Mouse (Mus musculus) liver, postnatal 0 days (tissue): ENCODE data around the gene Ddx47. TPM values are rescaled to one million over a fixed set of nuclear protein-coding genes. Genes with fewer than 3 reads are reported as not detected.

Experiments used
- ATAC-seq: fragments of 200-750 bp; cut with Nextera tagmentation; 2 replicates; pipeline ENCODE4 v1.8.0; 2017; ENCODE audit warnings: mild to moderate bottlenecking, moderate library complexity
- DNase-seq: peaks from one replicate; pipeline ENCODE4 v3.0.0-alpha.2; 2016
- H3K27ac ChIP-seq: fragments of 300-500 bp; sonication (generic); 2 replicates; pipeline ENCODE4 v1.5.1; 2014; ENCODE audit warnings: antibody characterized with exemption, moderate library complexity, mild to moderate bottlenecking, low read depth
- H3K27me3 ChIP-seq: fragments of 300-500 bp; sonication (generic); 2 replicates; pipeline ENCODE4 v1.6.1; 2014; ENCODE audit warnings: low read length, control low read depth, mixed read lengths; ENCODE audit not compliant: insufficient read depth
- H3K36me3 ChIP-seq: fragments of 300-500 bp; sonication (generic); replicated peaks from 2 replicates; pipeline ENCODE4 v1.6.1; 2014; ENCODE audit warnings: mild to moderate bottlenecking, control low read depth, low read length, moderate library complexity, mixed read lengths; ENCODE audit not compliant: insufficient read depth
- H3K4me1 ChIP-seq: fragments of 300-500 bp; sonication (generic); 2 replicates; pipeline ENCODE4 v1.6.1; 2014; ENCODE audit warnings: antibody characterized with exemption, mild to moderate bottlenecking, control low read depth; ENCODE audit not compliant: insufficient read depth
- H3K4me2 ChIP-seq: fragments of 300-500 bp; sonication (generic); 2 replicates; pipeline ENCODE4 v1.6.1; 2014; ENCODE audit warnings: low read depth, mild to moderate bottlenecking, low read length, moderate library complexity, mixed read lengths
- H3K4me3 ChIP-seq: fragments of 300-500 bp; sonication (generic); 2 replicates; pipeline ENCODE4 v1.5.1; 2014; ENCODE audit warnings: low read depth, low read length
- H3K9ac ChIP-seq: fragments of 300-500 bp; sonication (generic); replicated peaks from 2 replicates; pipeline ENCODE4 v1.6.1; 2014; ENCODE audit warnings: mild to moderate bottlenecking, moderate library complexity
- H3K9me3 ChIP-seq: fragments of 300-500 bp; sonication (generic); 2 replicates; pipeline ENCODE4 v1.6.1; 2016; ENCODE audit warnings: mild to moderate bottlenecking, control low read depth, low read length, mixed read lengths
- CTCF ChIP-seq: sonication (generic); IDR thresholded peaks from 2 replicates; pipeline ENCODE4 v1.5.1; 2016; ENCODE audit warnings: antibody characterized with exemption, low read depth
- EP300 ChIP-seq: IDR thresholded peaks from 2 replicates; pipeline ENCODE4 v1.6.1; 2016; ENCODE audit warnings: antibody characterized with exemption, low read depth, mild to moderate bottlenecking
- WGBS: fragments of 180-500 bp; shearing (Covaris S2); extraction: QIAGEN DNeasy Blood & Tissue Kit; methylation state at CpG from one replicate; pipeline ENCODE4 v1.1.7; 2014; ENCODE audit not compliant: insufficient replicate concordance; 5-methylcytosine and 5-hydroxymethylcytosine counted together
- polyA plus RNA-seq: library from polyadenylated mRNA; unstranded; fragments of >200 nt; fragmentation: Nextera tagmentation; extraction: Ambion mirVana; gene quantifications from 2 replicates; pipeline ENCODE4 v1.2.1, GENCODE M21; 2015

Ddx47 gene
- polyA plus RNA-seq, 1 experiment from 2014 or later: 34.8 TPM

- no peaks in the 10 kb centered on the region for H3K27me3 ChIP-seq
- no peaks in the 10 kb centered on the region for H3K4me1 ChIP-seq
- TF ChIP-seq CTCF (no peak), EP300 (no peak)
- WGBS: 84% methylated on average over 14 of the region's 14 CpGs
- H3K27ac ChIP-seq: no peak overlapping the region
- H3K36me3 ChIP-seq: peaks cover 55% of the 10 kb centered on the region
- no peak overlapping the region for H3K9ac ChIP-seq
- H3K9me3 ChIP-seq: no peaks in the 10 kb centered on the region
- no peak for DNase-seq
- H3K4me3 ChIP-seq: no peak overlapping the region
- H3K4me2 ChIP-seq: no peak overlapping the region
- no peak for ATAC-seq
Measured at GRCm38 (mm10) chr6:135023379-135023778, 12.0 kb downstream of the Ddx47 start.

DNA sequence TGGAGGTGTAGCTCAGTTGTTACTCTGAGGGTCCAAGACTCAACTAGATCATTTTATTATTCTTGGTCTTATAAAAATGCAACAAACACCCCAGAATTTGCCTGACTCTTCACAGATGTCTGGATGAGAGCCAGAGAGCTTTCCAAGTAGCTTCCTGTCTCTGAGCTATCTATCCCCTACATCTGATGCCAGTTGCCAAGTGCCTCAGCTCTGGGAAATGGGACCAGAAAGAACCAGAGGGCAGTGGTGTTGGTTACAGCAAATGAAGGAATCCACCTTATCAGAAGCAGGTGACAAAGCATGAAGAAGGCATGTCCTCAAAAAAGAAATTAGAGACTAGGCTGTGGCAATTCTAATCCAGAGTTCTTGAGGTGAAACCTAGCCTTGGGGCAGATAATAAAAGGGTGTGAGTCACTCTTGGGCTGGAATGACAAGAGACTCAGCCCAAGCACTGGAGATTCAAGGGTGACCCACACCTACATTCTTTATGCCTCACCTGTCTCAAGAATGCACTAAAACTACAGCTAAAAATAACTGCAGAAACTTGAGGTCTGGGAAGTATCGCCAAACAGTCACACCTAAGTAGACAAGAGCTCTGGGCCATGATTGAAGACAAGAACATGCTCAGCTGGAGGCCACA lies 13.5 kb downstream of the Ddx47 start:
- no peak for TF ChIP-seq CTCF
- TF ChIP-seq EP300: no peak
- Histone ChIP-seq H3K36me3 (peaks cover 40% of the 10 kb centered on the region), H3K27ac (no peak overlapping the region), H3K4me1 (no peaks in the 10 kb centered on the region), H3K9me3 (no peaks in the 10 kb centered on the region), H3K4me3 (no peak overlapping the region), H3K4me2 (no peak overlapping the region), H3K27me3 (no peaks in the 10 kb centered on the region), H3K9ac (no peak overlapping the region)
- DNase-seq (no peak), ATAC-seq (no peak)
- 83% methylated on average over 1 of the region's 1 CpGs for WGBS

DNA sequence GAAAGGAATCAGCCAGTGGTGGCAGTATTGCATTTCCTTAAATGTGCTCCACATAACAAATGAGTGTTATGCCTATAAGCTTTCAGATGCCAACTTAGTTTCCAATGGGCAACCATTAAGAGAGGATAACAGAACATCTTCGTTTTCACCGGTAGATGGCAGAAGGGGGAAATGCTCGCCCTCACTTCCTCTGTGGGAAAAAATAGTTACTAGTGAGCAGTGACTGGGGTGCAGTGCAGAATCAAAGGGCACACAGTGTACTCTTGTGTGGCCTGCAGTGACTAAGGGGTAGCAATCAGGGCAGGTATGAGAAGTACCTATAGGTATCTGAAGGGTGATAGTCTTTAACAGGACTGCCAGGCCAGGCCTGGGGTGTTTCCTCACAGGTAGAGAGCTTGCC lies 14.8 kb downstream of the Ddx47 start:
- H3K27me3 ChIP-seq: no peaks in the 10 kb centered on the region
- H3K27ac ChIP-seq: no peak overlapping the region
- DNase-seq: peak; percentile 24
- WGBS: 1% methylated on average over 3 of the region's 3 CpGs
- ATAC-seq: 0 out of 2 replicates have a peak, but pooled peaks have one; percentile 41
- peaks cover 27% of the 10 kb centered on the region for H3K36me3 ChIP-seq
- TF ChIP-seq CTCF (peak; percentile 75), EP300 (no peak)
- no peak overlapping the region for H3K4me2 ChIP-seq
- no peaks in the 10 kb centered on the region for H3K9me3 ChIP-seq
- H3K9ac ChIP-seq: no peak overlapping the region
- H3K4me1 ChIP-seq: no peaks in the 10 kb centered on the region
- H3K4me3 ChIP-seq: no peak overlapping the region

DNA sequence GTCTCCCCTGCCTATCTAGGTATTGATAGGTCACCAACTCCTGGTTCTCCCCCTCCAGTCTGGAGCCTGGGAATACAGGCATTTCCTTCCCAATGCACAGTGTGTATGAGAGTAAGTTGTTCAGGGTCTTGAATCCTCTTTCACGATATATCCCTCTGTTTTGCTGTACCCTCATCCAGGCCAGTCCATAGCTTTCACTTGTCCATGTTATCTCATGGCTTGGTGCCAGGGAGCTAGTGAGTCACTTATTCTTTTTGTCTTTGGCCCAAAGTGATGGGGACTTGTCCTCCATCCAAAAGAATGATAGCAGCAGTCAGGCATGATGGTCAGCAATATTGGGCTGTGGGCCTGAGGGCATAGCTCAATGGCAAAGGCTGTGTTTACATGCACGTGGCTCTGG lies 15.3 kb downstream of the Ddx47 start:
- DNase-seq (no peak), ATAC-seq (no peak)
- H3K9me3 ChIP-seq: no peaks in the 10 kb centered on the region
- WGBS: 73% methylated on average over 2 of the region's 2 CpGs
- no peak for TF ChIP-seq EP300
- TF ChIP-seq CTCF: no peak
- no peaks in the 10 kb centered on the region for H3K4me1 ChIP-seq
- no peak overlapping the region for H3K27ac ChIP-seq
- no peak overlapping the region for H3K4me3 ChIP-seq
- no peak overlapping the region for H3K4me2 ChIP-seq
- H3K9ac ChIP-seq: no peak overlapping the region
- peaks cover 22% of the 10 kb centered on the region for H3K36me3 ChIP-seq
- no peaks in the 10 kb centered on the region for H3K27me3 ChIP-seq

DNA sequence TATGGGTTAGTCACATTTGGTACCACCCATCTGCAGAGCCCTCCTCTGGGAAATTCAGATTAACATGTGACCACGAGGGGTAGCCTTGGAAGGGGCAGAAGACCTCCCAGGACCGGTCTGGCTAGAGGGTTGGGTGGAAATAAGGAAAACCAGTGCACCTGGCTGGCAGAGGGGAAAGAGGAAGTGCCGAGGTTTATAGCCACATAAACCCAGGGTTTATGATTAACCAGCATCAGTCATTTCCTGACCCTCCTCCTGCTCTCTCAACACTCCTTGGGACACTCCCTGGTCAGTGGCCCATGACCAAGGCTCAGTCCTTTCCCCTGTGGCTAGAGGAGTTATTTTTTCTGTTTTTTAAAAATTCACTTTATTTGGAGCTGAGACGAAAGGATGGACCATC lies 17.8 kb downstream of the Ddx47 start:
- H3K4me3 ChIP-seq: no peak overlapping the region
- peak; percentile 55; the same call in 1 of the 2 replicates for ATAC-seq
- H3K4me2 ChIP-seq: no peak overlapping the region

DNA sequence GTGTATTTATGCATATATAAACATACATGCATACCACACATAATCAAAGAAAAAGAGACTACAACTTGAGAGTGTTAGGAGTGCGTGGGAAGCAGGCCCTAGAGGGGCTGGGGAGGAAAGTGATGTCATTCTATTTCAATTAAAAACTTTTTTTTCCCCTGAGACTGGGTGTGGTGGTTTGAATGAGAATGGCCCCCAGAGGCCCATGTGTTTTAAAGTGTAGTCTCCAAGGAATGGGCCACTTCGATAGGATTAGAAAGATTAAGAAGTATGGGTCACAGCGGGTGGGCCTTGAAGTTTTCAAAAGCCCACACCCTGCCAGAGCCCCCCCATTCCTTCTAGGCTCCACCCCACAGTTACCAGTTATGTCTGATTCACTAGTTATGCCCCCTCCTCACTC lies 27.3 kb downstream of the Ddx47 start:
- Histone ChIP-seq H3K4me1 (no peaks in the 10 kb centered on the region), H3K4me2 (no peak overlapping the region), H3K9me3 (no peaks in the 10 kb centered on the region), H3K9ac (no peak overlapping the region), H3K27ac (no peak overlapping the region), H3K4me3 (no peak overlapping the region), H3K27me3 (peaks cover 18% of the 10 kb centered on the region; the same call in 1 of the 2 replicates), H3K36me3 (no peaks in the 10 kb centered on the region)
- TF ChIP-seq CTCF (no peak), EP300 (no peak)
- DNase-seq (no peak), ATAC-seq (no peak)
- WGBS: 77% methylated on average over 3 of the region's 3 CpGs

More for the DNA sequence above, 17.8 kb downstream of the Ddx47 start:
- H3K27me3 ChIP-seq: no peaks in the 10 kb centered on the region
- H3K9me3 ChIP-seq: no peaks in the 10 kb centered on the region
- no peak overlapping the region for H3K9ac ChIP-seq
- DNase-seq: no peak
- H3K27ac ChIP-seq: no peak overlapping the region
- no peaks in the 10 kb centered on the region for H3K4me1 ChIP-seq
- WGBS: 39% methylated on average over 4 of the region's 4 CpGs
- TF ChIP-seq EP300 (no peak), CTCF (no peak)
- H3K36me3 ChIP-seq: no peaks in the 10 kb centered on the region
